Mouse (Mus musculus): ENCODE data around the gene 1700001K19Rik.
"Not testable (repeated sequence)": the region's sequence is repeated elsewhere in the genome, so short reads cannot be mapped to it uniquely, and the experiment has no call there.

1700001K19Rik gene

GRCm38 (mm10) chr12:110696173-110696974, 14.0 kb upstream of the 1700001K19Rik start:
- DNase-seq (ENCODE audit: low spot score): peak; percentile 99

- DNase-seq (ENCODE audit: low spot score): peak; percentile 49
Observed at GRCm38 (mm10) chr12:110695676-110696171, 13.3 kb upstream of the 1700001K19Rik start.

GRCm38 (mm10) chr12:110693378-110693777, 11.0 kb upstream of the 1700001K19Rik start:
- not testable (repeated sequence) for DNase-seq (ENCODE audit: low spot score)

GRCm38 (mm10) chr12:110689919-110690643, 7.7 kb upstream of the 1700001K19Rik start:
- DNase-seq (ENCODE audit: low spot score): no peak

- not testable (repeated sequence) for DNase-seq (ENCODE audit: low spot score)
Observed at GRCm38 (mm10) chr12:110688921-110689320, 6.5 kb upstream of the 1700001K19Rik start.

GRCm38 (mm10) chr12:110687894-110688734, 5.7 kb upstream of the 1700001K19Rik start:
- DNase-seq (ENCODE audit: low spot score): peak; percentile 63

- no peak for DNase-seq (ENCODE audit: low spot score)
Observed at GRCm38 (mm10) chr12:110683580-110683979, 1.2 kb upstream of the 1700001K19Rik start.

GRCm38 (mm10) chr12:110681878-110682277, 541 bp downstream of the 1700001K19Rik start:
- no peak for DNase-seq (ENCODE audit: low spot score)

GRCm38 (mm10) chr12:110681191-110681590, 1.2 kb downstream of the 1700001K19Rik start:
- no peak for DNase-seq (ENCODE audit: low spot score)

- DNase-seq (ENCODE audit: low spot score): no peak
Observed at GRCm38 (mm10) chr12:110674243-110674642, 8.2 kb downstream of the 1700001K19Rik start.

- DNase-seq (ENCODE audit: low spot score): no peak
Observed at GRCm38 (mm10) chr12:110667466-110668077, 14.8 kb downstream of the 1700001K19Rik start.

GRCm38 (mm10) chr12:110661746-110662145, 20.7 kb downstream of the 1700001K19Rik start:
- DNase-seq (ENCODE audit: low spot score): no peak

GRCm38 (mm10) chr12:110651464-110651863, 31.0 kb downstream of the 1700001K19Rik start:
- no peak for DNase-seq (ENCODE audit: low spot score)

GRCm38 (mm10) chr12:110650241-110650641, 32.2 kb downstream of the 1700001K19Rik start:
- DNase-seq (ENCODE audit: low spot score): no peak

GRCm38 (mm10) chr12:110637507-110638114, 44.8 kb downstream of the 1700001K19Rik start:
- no peak for DNase-seq (ENCODE audit: low spot score)

GRCm38 (mm10) chr12:110636293-110636692, 46.1 kb downstream of the 1700001K19Rik start:
- no peak for DNase-seq (ENCODE audit: low spot score)

- no peak for DNase-seq (ENCODE audit: low spot score)
Observed at GRCm38 (mm10) chr12:110630056-110630455, 52.4 kb downstream of the 1700001K19Rik start.
